Mouse (Mus musculus) forebrain, postnatal 0 days (tissue): ENCODE data around the gene Prcd. TPM values are rescaled to one million over a fixed set of nuclear protein-coding genes. Genes with fewer than 3 reads are reported as not detected.
"Not testable (repeated sequence)": the region's sequence is repeated elsewhere in the genome, so short reads cannot be mapped to it uniquely, and the experiment has no call there.

Experiments
- ATAC-seq: fragments of 200-750 bp; cut with Nextera tagmentation; 2 replicates; pipeline ENCODE4 v1.8.0; 2017; ENCODE audit warnings: mild to moderate bottlenecking, moderate library complexity
- DNase-seq: peaks from one replicate; pipeline ENCODE4 v3.0.0-alpha.2; 2015
- H3K27ac ChIP-seq: fragments of 300-500 bp; sonication (generic); 2 replicates; pipeline ENCODE4 v1.5.1; 2014; ENCODE audit warnings: low read depth, mild to moderate bottlenecking, antibody characterized with exemption, low read length, moderate library complexity, mixed read lengths
- H3K27me3 ChIP-seq: fragments of 300-500 bp; sonication (generic); 2 replicates; pipeline ENCODE4 v1.6.1; 2014; ENCODE audit warnings: mild to moderate bottlenecking, low read length, mixed read lengths; ENCODE audit not compliant: insufficient read depth
- H3K36me3 ChIP-seq: fragments of 300-500 bp; sonication (generic); 2 replicates; pipeline ENCODE4 v1.6.1; 2014; ENCODE audit warnings: mild to moderate bottlenecking, moderate library complexity; ENCODE audit not compliant: insufficient read depth
- H3K4me1 ChIP-seq: fragments of 300-500 bp; sonication (generic); 2 replicates; pipeline ENCODE4 v1.6.1; 2014; ENCODE audit warnings: antibody characterized with exemption; ENCODE audit not compliant: insufficient read depth
- H3K4me2 ChIP-seq: fragments of 300-500 bp; sonication (generic); 2 replicates; pipeline ENCODE4 v1.6.1; 2014; ENCODE audit warnings: low read depth, mild to moderate bottlenecking, moderate library complexity
- H3K4me3 ChIP-seq: fragments of 300-500 bp; sonication (generic); 2 replicates; pipeline ENCODE4 v1.5.1; 2014; ENCODE audit warnings: low read depth, low read length, mixed read lengths
- H3K9ac ChIP-seq: fragments of 300-500 bp; sonication (generic); 2 replicates; pipeline ENCODE4 v1.6.1; 2014; ENCODE audit warnings: mild to moderate bottlenecking
- H3K9me3 ChIP-seq: fragments of 300-500 bp; sonication (generic); 2 replicates; pipeline ENCODE4 v1.6.1; 2016; ENCODE audit warnings: low read length
- CTCF ChIP-seq: sonication (generic); IDR thresholded peaks from 2 replicates; pipeline ENCODE4 v1.5.1; 2016; ENCODE audit warnings: antibody characterized with exemption, control low read depth, low read depth
- WGBS: fragments of 180-500 bp; shearing (Covaris S2); extraction: QIAGEN DNeasy Blood & Tissue Kit; methylation state at CpG from one replicate; pipeline ENCODE4 v1.1.7; 2014; 5-methylcytosine and 5-hydroxymethylcytosine counted together
- polyA plus RNA-seq: library from polyadenylated mRNA; unstranded; fragments of >200 nt; fragmentation: Nextera tagmentation; extraction: Ambion mirVana; gene quantifications from 2 replicates; pipeline ENCODE4 v1.2.1, GENCODE M21; 2015
- total RNA-seq: library from RNA; depleted of rRNA; stranded (reverse); fragments of >200 nt; gene quantifications from 2 replicates; pipeline ENCODE4 v1.2.3, GENCODE M21; 2014

The Prcd gene
- total and polyA plus RNA-seq, 2 experiments from 2014 or later: 3.3 to 3.4 TPM

DNA sequence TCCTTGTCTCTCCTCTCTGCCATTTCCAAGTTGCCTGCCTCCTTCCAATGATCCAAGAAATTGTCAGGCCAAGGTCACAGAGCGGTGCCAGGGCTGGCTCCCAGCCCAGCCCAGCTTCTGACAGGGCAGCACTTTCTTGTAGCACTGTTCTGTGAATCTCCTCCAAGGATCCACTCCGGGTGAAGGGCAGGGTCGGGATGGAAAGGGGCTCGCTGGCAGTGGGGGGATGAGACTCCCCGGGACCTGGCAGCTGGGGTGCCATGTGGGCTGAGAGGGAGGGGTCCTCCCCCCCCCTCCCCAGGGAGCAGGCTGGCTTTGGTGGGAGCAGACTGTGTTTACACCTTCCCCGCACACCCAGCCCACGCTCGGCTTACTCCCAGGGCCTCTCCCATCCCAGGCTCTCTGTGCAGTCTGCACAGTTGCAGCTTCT is 8.6 kb downstream of the Prcd start:
- no peaks in the 10 kb centered on the region for H3K9me3 ChIP-seq
- no peak for TF ChIP-seq CTCF
- no peaks in the 10 kb centered on the region for H3K27me3 ChIP-seq
- no peak overlapping the region for H3K9ac ChIP-seq
- no peaks in the 10 kb centered on the region for H3K36me3 ChIP-seq
- peak; percentile 35 for ATAC-seq
- H3K27ac ChIP-seq: peak overlapping the region; percentile 82
- H3K4me2 ChIP-seq: peak overlapping the region; percentile 28; the same call in 1 of the 2 replicates
- H3K4me3 ChIP-seq: no peak overlapping the region
- peak; percentile 72 for DNase-seq
- 12% methylated on average over 8 of the region's 8 CpGs for WGBS
- H3K4me1 ChIP-seq: peaks cover 41% of the 10 kb centered on the region

DNA sequence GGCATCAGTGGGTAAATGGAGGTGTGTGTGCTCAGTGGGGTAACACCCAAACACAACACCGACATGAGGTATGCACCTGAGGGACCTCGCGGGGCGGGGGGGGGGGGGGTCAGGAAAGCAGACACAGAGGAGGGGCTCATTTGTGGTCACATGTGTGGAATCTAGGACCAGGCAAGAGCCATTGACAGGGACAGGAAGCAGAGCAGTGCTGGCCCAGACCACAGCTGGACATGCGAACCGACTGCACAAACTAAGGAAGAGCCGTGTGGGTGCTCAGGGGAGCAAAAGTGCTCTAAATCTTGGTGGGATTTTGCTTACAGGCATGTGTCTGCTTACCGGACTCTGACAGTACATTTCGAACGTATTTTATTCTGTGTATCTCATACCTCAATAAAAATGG is 12.0 kb downstream of the Prcd start:
- no peak overlapping the region for H3K4me3 ChIP-seq
- no peak overlapping the region for H3K9ac ChIP-seq
- TF ChIP-seq CTCF: no peak
- H3K36me3 ChIP-seq: no peaks in the 10 kb centered on the region
- H3K27ac ChIP-seq: no peak overlapping the region
- H3K9me3 ChIP-seq: no peaks in the 10 kb centered on the region
- peaks cover 28% of the 10 kb centered on the region for H3K4me1 ChIP-seq
- ATAC-seq (no peak), DNase-seq (no peak)
- H3K4me2 ChIP-seq: no peak overlapping the region
- WGBS: 83% methylated on average over 10 of the region's 10 CpGs
- no peaks in the 10 kb centered on the region for H3K27me3 ChIP-seq

DNA sequence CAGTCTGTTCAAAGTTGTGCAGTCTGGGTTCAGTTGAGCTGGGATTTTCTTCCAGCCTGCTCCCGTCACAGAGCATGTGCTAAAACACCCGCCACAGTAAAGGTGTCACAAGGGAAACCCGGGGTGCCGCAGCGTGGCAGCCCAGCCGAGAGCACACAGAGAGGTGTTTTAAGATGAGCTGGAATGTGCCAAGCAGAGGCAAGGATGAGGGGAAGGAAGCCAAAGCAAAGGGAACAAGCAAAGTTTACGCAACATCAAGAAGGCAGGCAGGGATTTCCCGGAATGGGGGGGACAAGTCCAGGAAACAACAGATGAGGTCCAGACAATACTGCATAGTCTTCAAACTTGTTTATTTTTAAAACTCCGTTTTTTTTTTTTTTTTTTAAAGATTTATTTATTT is 13.2 kb downstream of the Prcd start:
- no peaks in the 10 kb centered on the region for H3K36me3 ChIP-seq
- no peak for ATAC-seq
- no peaks in the 10 kb centered on the region for H3K9me3 ChIP-seq
- TF ChIP-seq CTCF: no peak
- H3K27me3 ChIP-seq: no peaks in the 10 kb centered on the region
- H3K4me1 ChIP-seq: peaks cover 22% of the 10 kb centered on the region
- H3K4me3 ChIP-seq: no peak overlapping the region
- no peak overlapping the region for H3K9ac ChIP-seq
- no peak for DNase-seq
- H3K27ac ChIP-seq: no peak overlapping the region
- 71% methylated on average over 9 of the region's 9 CpGs for WGBS
- no peak overlapping the region for H3K4me2 ChIP-seq

DNA sequence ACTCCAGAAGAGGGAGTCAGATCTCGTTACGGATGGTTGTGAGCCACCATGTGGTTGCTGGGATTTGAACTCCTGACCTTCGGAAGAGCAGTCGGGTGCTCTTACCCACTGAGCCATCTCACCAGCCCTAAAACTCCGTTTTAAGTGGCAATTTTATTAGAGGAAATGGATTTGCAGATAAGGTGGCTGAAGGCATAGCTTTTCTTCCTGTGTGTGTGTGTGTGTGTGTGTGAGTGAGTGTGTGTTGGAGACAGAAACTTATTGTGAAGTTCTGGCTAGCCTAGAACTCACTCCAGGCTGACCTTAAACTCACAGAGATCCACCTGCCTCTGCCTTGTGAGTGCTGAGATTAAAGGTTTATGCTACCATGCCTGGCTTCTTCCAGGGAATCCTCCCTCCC is 13.7 kb downstream of the Prcd start:
- H3K27ac ChIP-seq, H3K4me3 ChIP-seq, H3K9me3 ChIP-seq, H3K36me3 ChIP-seq, H3K4me2 ChIP-seq, ATAC-seq, H3K9ac ChIP-seq, DNase-seq, H3K27me3 ChIP-seq: not testable (repeated sequence)
- peaks cover 18% of the 10 kb centered on the region for H3K4me1 ChIP-seq
- WGBS: 87% methylated on average over 3 of the region's 5 CpGs

DNA sequence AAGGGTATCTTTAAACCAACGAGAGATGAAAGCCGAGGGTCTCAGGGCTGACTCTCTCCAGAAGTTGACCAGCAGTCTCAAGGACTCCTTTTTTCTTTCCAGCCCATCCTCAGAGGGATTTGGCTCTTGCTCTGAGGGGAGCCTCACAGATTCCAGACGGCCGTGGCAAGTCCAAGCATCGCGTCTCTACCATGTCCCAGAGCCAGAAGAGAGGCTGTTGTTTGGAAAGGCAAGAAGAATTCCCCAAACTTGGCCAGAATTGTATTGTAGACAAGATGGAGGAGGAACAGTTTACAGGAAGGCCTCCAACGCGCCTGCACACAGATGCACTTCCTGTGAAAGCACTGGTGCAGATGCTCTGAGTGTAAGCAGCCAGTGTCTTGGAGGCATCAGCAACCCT is 14.6 kb downstream of the Prcd start:
- TF ChIP-seq CTCF: no peak
- no peaks in the 10 kb centered on the region for H3K9me3 ChIP-seq
- 74% methylated on average over 8 of the region's 8 CpGs for WGBS
- no peak overlapping the region for H3K27ac ChIP-seq
- H3K4me3 ChIP-seq: no peak overlapping the region
- no peak overlapping the region for H3K9ac ChIP-seq
- H3K4me2 ChIP-seq: no peak overlapping the region
- no peaks in the 10 kb centered on the region for H3K36me3 ChIP-seq
- no peak for ATAC-seq
- DNase-seq: no peak
- H3K27me3 ChIP-seq: no peaks in the 10 kb centered on the region
- peaks cover 14% of the 10 kb centered on the region for H3K4me1 ChIP-seq

DNA sequence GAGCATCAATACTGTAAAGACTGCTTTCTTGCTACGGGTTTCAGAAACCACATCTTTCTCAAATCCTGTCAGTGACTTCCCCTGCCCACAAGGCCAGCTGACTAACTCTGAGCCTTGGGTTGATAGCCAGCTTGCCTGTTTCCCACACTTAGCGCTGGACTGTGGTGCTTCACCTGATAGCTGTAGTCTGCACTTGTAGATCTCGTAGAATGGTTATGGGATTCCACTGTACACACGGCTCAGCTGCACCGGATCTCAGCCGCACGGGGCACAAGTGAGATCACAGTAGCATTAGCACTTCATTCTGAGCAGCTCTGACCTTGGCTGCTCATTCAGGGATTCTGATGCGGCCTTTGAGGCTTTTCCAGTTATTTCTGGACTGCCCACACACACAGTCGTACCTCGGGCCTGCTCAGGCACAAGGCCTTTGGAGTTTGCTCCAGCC is 15.1 kb downstream of the Prcd start:
- WGBS: 79% methylated on average over 10 of the region's 10 CpGs
- Histone ChIP-seq H3K4me2 (no peak overlapping the region), H3K27ac (no peak overlapping the region), H3K36me3 (peaks cover 3% of the 10 kb centered on the region; the same call in 1 of the 2 replicates), H3K4me1 (peaks cover 14% of the 10 kb centered on the region), H3K9me3 (no peaks in the 10 kb centered on the region), H3K27me3 (no peaks in the 10 kb centered on the region), H3K9ac (no peak overlapping the region), H3K4me3 (no peak overlapping the region)
- no peak for DNase-seq
- no peak for ATAC-seq
- TF ChIP-seq CTCF: no peak

DNA sequence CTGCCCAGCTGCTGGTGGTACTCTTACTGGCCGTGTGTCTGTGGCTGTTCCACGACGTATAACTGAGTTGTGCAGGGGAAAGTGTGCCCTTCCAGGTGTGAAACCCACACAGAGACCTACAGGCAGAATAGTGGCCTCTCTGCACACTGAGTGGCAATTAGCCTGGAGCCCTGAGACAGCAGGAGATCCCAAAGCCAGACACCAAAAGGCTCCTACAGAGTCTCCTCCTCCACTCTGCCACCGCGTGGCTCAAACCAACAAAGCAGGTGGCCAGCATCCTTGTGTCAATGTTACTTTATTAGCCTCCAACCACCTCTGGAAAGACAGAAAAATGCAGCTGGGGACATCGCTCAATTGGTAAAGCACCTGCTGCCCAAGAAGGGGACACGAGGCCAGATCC is 15.5 kb downstream of the Prcd start:
- Histone ChIP-seq H3K36me3 (peaks cover 6% of the 10 kb centered on the region), H3K4me1 (peaks cover 14% of the 10 kb centered on the region), H3K4me3 (no peak overlapping the region), H3K9ac (no peak overlapping the region), H3K9me3 (no peaks in the 10 kb centered on the region), H3K4me2 (no peak overlapping the region), H3K27me3 (no peaks in the 10 kb centered on the region), H3K27ac (no peak overlapping the region)
- 45% methylated on average over 7 of the region's 7 CpGs for WGBS
- TF ChIP-seq CTCF: peak; percentile 43
- no peak for ATAC-seq
- no peak for DNase-seq

DNA sequence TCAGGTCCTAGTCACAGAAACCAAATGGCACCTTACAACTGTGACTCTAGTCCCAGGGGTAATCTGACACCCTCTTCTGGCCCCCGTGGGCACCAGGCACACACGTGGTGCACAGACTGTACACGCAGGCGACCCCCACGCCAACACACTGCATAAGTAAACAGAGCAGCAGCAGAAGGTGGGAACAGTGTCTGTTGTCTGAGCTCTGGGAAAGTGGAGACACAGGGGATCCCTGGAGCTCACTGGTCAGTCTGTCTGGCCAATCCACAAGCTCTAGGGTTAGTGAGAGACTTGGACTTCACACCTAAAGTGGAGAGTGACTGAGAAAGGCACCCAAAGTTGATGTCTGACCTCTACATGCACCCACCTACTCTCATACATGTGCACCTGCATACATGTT is 16.0 kb downstream of the Prcd start:
- no peak for ATAC-seq
- H3K4me1 ChIP-seq: peaks cover 14% of the 10 kb centered on the region; the same call in 1 of the 2 replicates
- no peak overlapping the region for H3K4me3 ChIP-seq
- no peaks in the 10 kb centered on the region for H3K9me3 ChIP-seq
- 58% methylated on average over 5 of the region's 5 CpGs for WGBS
- H3K36me3 ChIP-seq: peaks cover 11% of the 10 kb centered on the region
- no peak for DNase-seq
- no peak overlapping the region for H3K27ac ChIP-seq
- H3K4me2 ChIP-seq: no peak overlapping the region
- no peak for TF ChIP-seq CTCF
- H3K9ac ChIP-seq: no peak overlapping the region
- no peaks in the 10 kb centered on the region for H3K27me3 ChIP-seq
